Mouse (Mus musculus) liver, embryonic 14.5 days (tissue): ENCODE results near the gene Myo10.

ENCODE experiments used
- CTCF ChIP-seq: IDR thresholded peaks from 2 replicates; pipeline ENCODE4 v1.5.1; 2016; ENCODE audit warnings: antibody characterized with exemption, low read depth, control low read depth
- EP300 ChIP-seq: IDR thresholded peaks from 2 replicates; pipeline ENCODE4 v1.6.1; 2016; ENCODE audit warnings: antibody characterized with exemption, low read depth

DNA sequence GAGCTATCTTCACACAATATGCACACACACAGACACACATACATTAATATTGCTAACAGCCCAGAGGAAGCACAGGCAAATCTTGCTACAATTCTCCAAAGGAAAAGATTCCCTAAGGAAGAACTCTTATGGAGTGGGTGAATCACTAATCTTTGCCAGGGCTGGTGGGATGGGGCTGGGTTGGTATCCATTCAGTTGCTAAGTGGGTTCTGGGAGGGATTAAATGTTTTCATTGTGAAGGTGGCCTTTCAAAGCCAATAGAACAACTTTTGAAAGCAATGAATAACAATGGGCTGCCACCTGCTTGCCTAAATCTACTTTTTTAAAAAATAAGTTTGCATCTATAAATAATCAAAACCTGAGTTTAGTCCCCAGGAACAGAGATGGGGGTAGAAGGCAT is 131.6 kb downstream of the Myo10 start:
- TF ChIP-seq CTCF (no peak), EP300 (no peak)
